Mouse (Mus musculus) embryonic stem cell, embryonic (primary cell): ENCODE data around the gene Zbtb7a.

Experiments
- CTCF ChIA-PET, 4 experiments: fragments of 300-600 bp in 2 of 4; fragments of 350-600 bp in 2 of 4; sonication (Branson Sonifier 250); formaldehyde crosslinking; loops; one replicate each; lab custom pipeline; 2022; ENCODE audit warnings: inconsistent platforms in 2 of 4; lab: Charles Lee
- POLR2A ChIA-PET, 4 experiments: fragments of 300-600 bp in 2 of 4; fragments of 350-600 bp in 2 of 4; sonication (Branson Sonifier 250); formaldehyde crosslinking; loops; one replicate each; lab custom pipeline; 2022; ENCODE audit warnings: antibody characterized with exemption in 4 of 4, inconsistent platforms in 1 of 4; lab: Charles Lee

Zbtb7a gene

DNA sequence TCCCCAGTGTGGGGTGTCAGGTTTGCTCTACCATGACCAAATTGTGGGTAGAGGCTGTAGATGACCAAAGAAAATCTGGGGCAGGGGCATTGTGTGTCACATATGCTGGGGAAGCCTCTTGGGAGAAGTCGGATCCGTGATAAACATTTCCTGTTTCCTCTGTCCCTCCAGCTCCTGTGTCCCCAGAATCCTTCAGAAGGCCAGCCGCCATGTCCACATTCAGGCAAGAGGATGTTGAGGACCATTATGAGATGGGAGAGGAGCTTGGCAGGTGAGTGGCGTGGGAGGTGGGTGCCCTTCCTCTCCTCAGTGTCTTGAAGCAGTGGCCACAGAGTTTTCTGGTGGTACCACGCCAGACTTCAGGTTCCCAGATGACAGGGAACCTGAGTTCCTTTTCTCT is 48.8 kb downstream of the Zbtb7a start, which contains the start of gene 4930442H23Rik:
Gene 4930442H23Rik (minus strand): TSS at position 45 of the 400 bp plus-strand sequence.
- POLR2A ChIA-PET, result interaction anchor here (0.5 to 3.0 kb wide), 19 partner anchors 8 to 772 kb away, joined by 3 to 30 read pairs (median 4); partner anchors contain the start of genes Pias4 (in 2 of the 4), Pip5k1c (in 2 of the 4), Eef2 (in 1 of the 4) and Gadd45b (in 1 of the 4)
- CTCF ChIA-PET, result interaction anchor here in 2 of 4 experiments (0.8 to 1.2 kb wide), 3 partner anchors 11 to 368 kb away, joined by 3 read pairs; no protein-coding TSS in a partner anchor

DNA sequence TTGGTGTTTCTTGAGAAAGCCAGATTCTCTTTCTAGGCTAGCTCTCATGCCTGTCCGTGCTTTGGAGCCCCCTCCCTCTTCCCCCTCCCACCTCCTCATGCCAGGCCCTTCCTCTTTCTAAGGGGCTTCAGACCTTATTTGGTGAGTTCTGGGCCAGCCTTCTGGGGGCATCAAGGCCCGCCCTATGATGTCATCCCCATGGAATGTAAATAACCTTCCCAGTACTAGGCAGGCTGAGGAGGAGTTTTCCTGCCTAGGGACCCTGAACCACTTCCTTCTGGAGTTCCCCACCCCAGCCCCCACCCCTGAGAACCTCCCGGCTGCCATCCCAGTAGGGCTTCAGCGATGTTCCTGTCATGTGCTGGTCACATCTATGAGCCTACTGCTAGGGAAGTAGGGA is 49.7 kb downstream of the Zbtb7a start:
- ChIA-PET CTCF (interaction anchor here in 2 of 4 experiments (0.8 to 1.0 kb wide), 3 partner anchors 9 to 367 kb away, joined by 3 to 6 read pairs (median 3); no protein-coding TSS in a partner anchor), POLR2A (interaction anchor here (0.7 to 3.0 kb wide), 15 partner anchors 8 to 254 kb away, joined by 3 to 30 read pairs (median 4); partner anchors contain the start of genes Eef2 (in 2 of the 4), Pias4 (in 2 of the 4), 4930404N11Rik (in 1 of the 4) and Gadd45b (in 1 of the 4))

DNA sequence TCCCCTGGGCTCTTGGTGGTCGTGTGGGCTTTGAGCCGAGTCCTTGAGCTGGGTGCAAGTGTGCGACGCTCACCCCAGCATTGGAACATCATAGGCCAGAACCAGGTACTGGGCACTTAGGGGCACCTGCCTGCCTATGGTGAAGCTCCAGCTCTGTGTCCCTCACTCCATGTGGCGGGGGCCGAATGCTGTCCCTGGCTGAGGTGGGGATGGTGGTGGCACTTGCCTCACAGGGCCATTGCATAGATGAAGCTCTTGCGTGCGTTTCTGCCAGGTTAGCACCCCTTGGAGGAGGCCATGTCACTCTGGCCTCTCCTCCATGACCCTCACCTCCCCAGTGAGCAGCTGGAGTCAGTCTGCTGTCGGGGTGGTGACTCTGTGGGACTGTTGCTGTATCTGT is 52.1 kb downstream of the Zbtb7a start:
- ChIA-PET POLR2A (interaction anchor here (0.5 to 3.0 kb wide), 13 partner anchors 9 to 172 kb away, joined by 3 to 24 read pairs (median 4); partner anchors contain the start of genes Eef2 (in 2 of the 4) and Gng7 (in 1 of the 4)), CTCF (interaction anchor here in 2 of 4 experiments (0.5 to 1.6 kb wide), 5 partner anchors 11 to 177 kb away, joined by 3 to 5 read pairs (median 3); partner anchors contain the start of gene Pip5k1c (in 1 of the 2))

DNA sequence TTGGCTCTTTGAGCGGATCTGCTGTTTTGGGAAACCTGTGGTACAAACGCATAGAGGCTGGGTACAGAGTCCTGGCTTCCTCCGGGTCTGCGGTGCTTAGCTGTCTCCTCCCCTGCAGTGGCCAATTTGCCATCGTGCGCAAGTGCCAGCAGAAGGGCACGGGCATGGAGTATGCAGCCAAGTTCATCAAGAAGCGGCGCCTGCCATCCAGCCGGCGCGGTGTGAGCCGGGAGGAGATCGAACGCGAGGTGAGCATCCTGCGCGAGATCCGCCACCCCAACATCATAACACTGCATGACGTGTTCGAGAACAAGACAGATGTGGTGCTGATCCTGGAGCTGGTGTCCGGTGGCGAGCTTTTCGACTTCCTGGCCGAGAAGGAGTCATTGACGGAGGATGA is 54.8 kb downstream of the Zbtb7a start:
- ChIA-PET POLR2A (interaction anchor here (0.6 to 7.2 kb wide), 15 partner anchors 11 to 344 kb away, joined by 3 to 189 read pairs (median 5); partner anchors contain the start of genes Eef2 (in 2 of the 4), Fzr1 (in 1 of the 4), Gng7 (in 1 of the 4) and Map2k2 (in 1 of the 4)), CTCF (interaction anchor here in 3 of 4 experiments (0.6 to 5.0 kb wide), 15 partner anchors 9 to 321 kb away, joined by 3 to 35 read pairs (median 3); partner anchors contain the start of genes Atcay (in 1 of the 3), Pip5k1c (in 1 of the 3), Sgta (in 1 of the 3) and Tjp3 (in 1 of the 3))

DNA sequence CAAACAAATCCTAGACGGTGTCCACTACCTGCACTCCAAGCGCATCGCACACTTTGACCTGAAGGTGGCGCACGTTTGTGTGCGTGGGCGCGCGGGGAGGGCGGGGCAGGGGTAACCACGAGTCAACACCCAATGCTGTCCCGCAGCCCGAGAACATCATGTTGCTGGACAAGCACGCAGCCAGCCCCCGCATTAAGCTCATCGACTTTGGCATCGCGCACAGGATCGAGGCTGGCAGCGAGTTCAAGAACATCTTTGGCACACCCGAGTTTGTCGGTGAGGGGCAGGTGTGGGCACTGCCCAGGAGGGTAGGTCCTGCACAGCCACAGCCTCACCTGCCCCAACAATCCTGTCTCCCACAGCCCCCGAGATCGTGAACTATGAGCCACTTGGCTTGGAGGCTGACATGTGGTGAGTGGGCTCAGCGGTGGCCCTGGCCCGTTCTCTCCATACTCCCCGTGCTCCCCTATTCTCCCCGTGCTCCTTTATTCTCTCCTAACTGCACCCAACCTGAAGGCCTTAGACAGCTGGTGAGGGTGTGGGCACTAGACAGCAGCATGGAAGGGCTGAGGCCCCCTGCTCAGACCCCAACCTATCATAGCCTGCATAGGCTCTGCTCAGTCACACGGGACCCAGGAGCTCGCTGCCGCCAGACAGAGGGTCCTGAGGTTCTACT is 55.4 kb downstream of the Zbtb7a start:
- ChIA-PET POLR2A (interaction anchor here (0.5 to 7.2 kb wide), 34 partner anchors 11 to 344 kb away, joined by 3 to 189 read pairs (median 3); partner anchors contain the start of genes Eef2 (in 2 of the 4), Gadd45b (in 2 of the 4), Cactin (in 1 of the 4) and Fzr1 (in 1 of the 4)), CTCF (interaction anchor here (0.6 to 5.0 kb wide), 29 partner anchors 9 to 320 kb away, joined by 3 to 35 read pairs (median 4); partner anchors contain the start of genes Atcay (in 1 of the 4), Pip5k1c (in 1 of the 4), Sgta (in 1 of the 4) and Tjp3 (in 1 of the 4))

DNA sequence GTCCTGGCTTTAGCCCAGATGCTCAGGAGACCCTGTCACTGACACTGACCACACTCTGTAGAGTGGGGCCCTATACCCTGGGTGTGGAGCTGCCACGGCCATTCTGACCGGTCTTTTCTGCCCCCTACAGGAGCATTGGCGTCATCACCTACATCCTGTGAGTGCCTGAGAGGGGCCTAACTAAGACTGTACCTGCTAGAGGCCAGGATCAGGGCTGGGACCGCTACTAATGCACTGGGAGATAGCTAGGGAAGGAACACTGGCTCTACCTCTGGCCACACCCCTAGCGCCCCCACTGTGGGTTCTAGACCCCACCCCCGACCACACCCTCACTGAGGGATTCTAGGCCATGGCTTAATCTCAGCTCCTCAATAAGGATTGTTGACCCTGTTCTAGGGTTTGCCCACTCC is 55.9 kb downstream of the Zbtb7a start:
- POLR2A ChIA-PET, result interaction anchor here (0.5 to 7.2 kb wide), 42 partner anchors 11 to 546 kb away, joined by 3 to 189 read pairs (median 3); partner anchors contain the start of genes Eef2 (in 3 of the 4), Gadd45b (in 2 of the 4), Map2k2 (in 2 of the 4) and Pip5k1c (in 2 of the 4)
- CTCF ChIA-PET, result interaction anchor here (0.5 to 5.0 kb wide), 36 partner anchors 10 to 324 kb away, joined by 3 to 35 read pairs (median 4); partner anchors contain the start of genes Atcay (in 1 of the 4), Hmg20b (in 1 of the 4), Pip5k1c (in 1 of the 4) and Sgta (in 1 of the 4)

DNA sequence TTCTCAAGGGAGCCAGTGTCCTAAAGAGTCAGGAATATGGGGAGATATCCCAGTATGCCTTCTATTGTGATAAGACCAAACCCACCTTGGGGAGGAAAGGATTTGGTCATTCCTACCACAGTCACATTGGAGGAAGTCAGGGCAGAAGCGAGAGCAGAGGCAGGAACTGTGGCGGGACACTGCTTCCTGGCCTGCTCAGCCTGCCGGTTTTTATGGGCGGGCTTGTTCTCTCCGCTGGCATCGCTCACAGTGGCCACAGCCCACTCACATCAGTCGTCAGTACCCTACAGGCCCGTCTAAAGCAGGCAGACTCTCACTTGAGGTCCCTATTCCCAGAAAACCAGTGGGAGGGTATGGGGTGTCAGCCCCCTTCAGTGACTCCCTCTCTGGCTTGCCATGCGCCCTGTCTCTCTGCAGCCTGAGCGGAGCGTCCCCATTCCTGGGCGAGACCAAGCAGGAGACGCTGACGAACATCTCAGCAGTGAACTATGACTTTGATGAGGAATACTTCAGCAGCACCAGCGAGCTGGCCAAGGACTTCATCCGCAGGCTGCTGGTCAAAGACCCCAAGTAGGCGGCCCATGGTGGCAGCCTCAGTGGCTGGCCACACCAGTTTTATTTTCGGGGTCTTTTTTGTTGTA is 56.4 kb downstream of the Zbtb7a start:
- POLR2A ChIA-PET, result interaction anchor here (0.5 to 7.2 kb wide), 77 partner anchors 7 to 622 kb away, joined by 3 to 189 read pairs (median 4); partner anchors contain the start of genes Eef2 (in 4 of the 4), Map2k2 (in 3 of the 4), 4930442H23Rik (in 2 of the 4) and Dapk3 (in 2 of the 4)
- CTCF ChIA-PET, result interaction anchor here (0.5 to 5.0 kb wide), 50 partner anchors 10 to 333 kb away, joined by 3 to 35 read pairs (median 4); partner anchors contain the start of genes Pip5k1c (in 2 of the 4), Eef2 (in 1 of the 4), Gna15 (in 1 of the 4) and Gng7 (in 1 of the 4)

DNA sequence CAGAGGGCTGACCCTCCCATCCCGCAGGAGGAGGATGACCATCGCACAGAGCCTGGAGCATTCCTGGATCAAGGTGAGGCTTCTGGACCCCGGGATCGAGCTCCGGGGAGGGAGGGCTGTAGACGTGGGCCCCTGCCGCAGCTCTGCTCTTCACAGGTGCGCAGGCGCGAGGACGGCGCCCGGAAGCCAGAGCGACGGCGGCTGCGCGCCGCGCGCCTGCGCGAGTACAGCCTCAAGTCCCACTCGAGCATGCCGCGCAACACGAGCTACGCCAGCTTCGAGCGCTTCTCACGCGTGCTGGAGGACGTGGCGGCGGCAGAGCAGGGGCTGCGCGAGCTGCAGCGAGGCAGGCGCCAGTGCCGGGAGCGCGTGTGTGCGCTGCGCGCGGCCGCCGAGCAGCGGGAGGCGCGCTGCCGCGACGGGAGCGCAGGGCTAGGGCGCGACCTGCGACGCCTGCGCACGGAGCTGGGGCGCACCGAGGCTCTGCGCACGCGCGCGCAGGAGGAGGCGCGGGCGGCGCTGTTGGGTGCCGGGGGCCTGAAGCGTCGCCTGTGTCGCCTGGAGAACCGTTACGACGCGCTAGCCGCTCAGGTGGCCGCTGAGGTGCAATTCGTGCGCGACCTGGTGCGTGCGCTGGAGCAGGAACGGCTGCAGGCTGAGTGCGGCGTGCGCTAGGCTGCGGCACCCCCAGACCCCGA is 57.4 kb downstream of the Zbtb7a start:
- ChIA-PET POLR2A (interaction anchor here (0.6 to 7.2 kb wide), 97 partner anchors 8 to 623 kb away, joined by 3 to 189 read pairs (median 4); partner anchors contain the start of genes Eef2 (in 4 of the 4), Map2k2 (in 3 of the 4), Slc39a3 (in 3 of the 4) and 4930442H23Rik (in 2 of the 4)), CTCF (interaction anchor here (0.5 to 5.0 kb wide), 53 partner anchors 13 to 946 kb away, joined by 3 to 35 read pairs (median 5); partner anchors contain the start of genes Gna15 (in 2 of the 4), Pip5k1c (in 2 of the 4), Atcay (in 1 of the 4) and Celf5 (in 1 of the 4))

DNA sequence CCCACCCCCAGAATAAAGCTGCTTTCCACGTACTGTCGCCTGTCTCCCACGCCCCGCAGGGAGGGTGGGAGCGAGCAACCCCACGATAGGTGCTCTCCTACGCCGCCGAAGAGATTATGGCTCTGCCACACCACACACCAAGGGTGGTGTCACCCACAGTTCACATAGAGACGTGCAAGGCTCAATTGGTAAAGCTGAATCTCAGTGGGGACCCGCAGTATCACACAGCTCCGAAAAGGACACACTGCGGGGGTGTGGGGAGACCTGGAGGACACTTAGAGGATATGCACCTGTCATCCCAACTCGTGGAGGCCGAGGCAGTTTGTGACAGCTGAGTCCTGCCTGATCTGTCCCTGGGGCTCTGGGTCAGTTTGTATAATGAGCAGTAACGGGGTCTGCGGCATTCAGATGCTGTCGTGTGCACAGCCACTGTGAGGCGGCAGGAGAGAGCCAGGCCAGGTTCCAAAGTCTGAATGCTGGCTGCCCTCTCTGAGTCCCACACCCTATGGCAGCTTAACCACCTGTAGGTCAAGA is 58.0 kb downstream of the Zbtb7a start:
- ChIA-PET POLR2A (interaction anchor here (0.6 to 7.2 kb wide), 86 partner anchors 9 to 517 kb away, joined by 3 to 189 read pairs (median 4); partner anchors contain the start of genes Eef2 (in 4 of the 4), Sgta (in 3 of the 4), 4930442H23Rik (in 2 of the 4) and Cactin (in 2 of the 4)), CTCF (interaction anchor here (0.6 to 5.0 kb wide), 49 partner anchors 10 to 947 kb away, joined by 3 to 35 read pairs (median 5); partner anchors contain the start of genes Pip5k1c (in 2 of the 4), Atcay (in 1 of the 4), Celf5 (in 1 of the 4) and Eef2 (in 1 of the 4))

DNA sequence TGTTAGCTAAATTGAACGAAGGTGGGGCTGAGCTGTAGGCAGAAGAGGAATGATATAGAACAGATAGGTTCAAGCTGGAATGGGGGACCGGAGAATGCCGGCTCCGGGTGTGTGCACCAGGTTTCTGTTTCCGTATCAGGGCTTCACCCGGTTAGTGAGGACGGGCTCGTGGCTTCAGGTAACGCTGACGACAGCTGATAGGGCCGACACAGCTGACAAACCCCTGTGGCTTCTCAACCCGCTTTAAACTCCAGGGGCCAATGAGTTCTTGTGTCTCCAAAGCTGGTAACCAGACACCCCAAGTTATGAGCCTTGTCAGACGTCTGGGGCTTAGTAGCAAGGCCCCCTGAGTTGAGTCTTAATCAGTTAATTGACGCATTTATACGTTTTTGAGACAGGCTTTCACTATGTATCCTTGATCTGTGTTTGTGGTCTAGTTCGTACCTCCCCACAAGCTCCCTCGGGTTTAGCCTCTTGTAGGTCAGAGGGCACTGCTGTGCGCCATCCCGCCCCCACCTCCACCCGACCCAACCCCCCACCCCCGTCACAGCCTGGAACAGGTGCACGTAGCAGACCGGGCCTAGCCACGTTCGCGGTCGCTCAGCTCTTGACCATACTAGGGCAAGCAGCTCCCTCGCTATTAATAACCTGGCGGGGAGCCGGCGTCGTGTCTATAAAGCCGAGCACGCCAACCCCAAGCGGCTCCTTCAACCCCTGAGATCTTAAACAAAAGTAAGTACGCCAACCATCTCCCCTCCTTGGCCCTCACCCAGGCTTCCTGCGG is 59.2 kb downstream of the Zbtb7a start:
- ChIA-PET POLR2A (interaction anchor here (0.5 to 7.2 kb wide), 50 partner anchors 8 to 529 kb away, joined by 3 to 189 read pairs (median 4); partner anchors contain the start of genes Eef2 (in 3 of the 4), Pip5k1c (in 3 of the 4), 4930442H23Rik (in 2 of the 4) and Dapk3 (in 2 of the 4)), CTCF (interaction anchor here (0.6 to 5.0 kb wide), 30 partner anchors 9 to 356 kb away, joined by 3 to 35 read pairs (median 5); partner anchors contain the start of genes Pip5k1c (in 2 of the 4), Atcay (in 1 of the 4), Celf5 (in 1 of the 4) and Tjp3 (in 1 of the 4))

DNA sequence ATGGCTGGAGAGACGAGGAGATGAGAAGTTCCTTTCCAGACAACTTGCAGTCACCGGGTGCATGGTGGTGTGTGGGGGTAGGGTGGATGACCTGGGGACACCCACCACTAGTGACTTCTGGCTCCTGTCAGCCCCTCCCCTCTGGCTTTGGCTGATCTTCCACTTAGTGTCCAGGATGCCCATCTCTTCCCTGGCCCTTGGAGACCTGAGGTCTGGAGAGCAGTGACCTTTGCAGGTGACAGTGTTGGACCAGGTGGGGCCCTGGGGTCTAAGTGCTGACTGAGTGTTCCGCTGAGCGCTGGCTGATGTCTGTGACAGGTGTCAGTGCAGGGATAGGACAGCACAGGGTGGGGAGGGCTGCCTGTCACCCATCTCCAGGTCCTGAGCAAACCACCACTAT is 60.3 kb downstream of the Zbtb7a start:
- CTCF ChIA-PET, result interaction anchor here in 3 of 4 experiments (0.6 to 2.0 kb wide), 4 partner anchors 8 to 255 kb away, joined by 3 to 7 read pairs (median 4); no protein-coding TSS in a partner anchor
- POLR2A ChIA-PET, result interaction anchor here in 3 of 4 experiments (0.9 to 7.2 kb wide), 12 partner anchors 8 to 266 kb away, joined by 3 to 189 read pairs (median 4); partner anchors contain the start of genes Eef2 (in 3 of the 3), Gadd45b (in 1 of the 3) and Pip5k1c (in 1 of the 3)

DNA sequence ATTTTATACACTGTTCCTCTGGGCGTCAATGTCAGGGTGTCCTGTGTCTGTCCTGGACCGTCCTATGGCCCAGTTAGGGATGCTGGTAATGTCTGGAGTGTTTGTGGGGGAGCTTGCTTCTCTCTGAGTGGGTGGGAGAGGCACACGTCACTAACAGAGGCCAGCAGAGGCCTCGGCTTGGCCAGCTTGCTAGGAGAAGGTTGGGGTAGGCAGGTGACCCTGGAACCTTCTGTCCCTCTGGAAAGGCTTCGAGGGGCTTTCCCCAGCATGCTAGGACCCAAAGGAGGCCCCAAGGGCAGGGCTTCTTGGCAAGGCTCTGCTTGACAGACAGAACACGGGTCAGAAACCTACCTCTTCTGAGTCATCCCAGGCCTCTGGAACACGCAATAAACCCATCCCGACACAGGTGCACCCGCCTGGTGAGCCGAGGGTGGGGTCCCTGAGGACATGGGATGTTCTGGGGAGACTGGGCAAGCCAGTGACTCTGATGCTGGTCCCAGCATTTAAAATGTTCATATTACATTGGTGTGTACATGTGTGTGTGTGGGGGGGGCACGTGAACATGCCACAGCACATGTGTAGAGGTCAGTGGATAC is 61.5 kb downstream of the Zbtb7a start:
- CTCF ChIA-PET, result interaction anchor here in 2 of 4 experiments (0.6 to 1.1 kb wide), 6 partner anchors 48 to 254 kb away, joined by 3 to 5 read pairs (median 4); partner anchors contain the start of gene Pip5k1c (in 1 of the 2)
- POLR2A ChIA-PET, result interaction anchor here in 3 of 4 experiments (0.6 to 2.1 kb wide), 8 partner anchors 21 to 170 kb away, joined by 3 to 11 read pairs (median 4); partner anchors contain the start of genes 4930404N11Rik (in 1 of the 3) and Eef2 (in 1 of the 3)

DNA sequence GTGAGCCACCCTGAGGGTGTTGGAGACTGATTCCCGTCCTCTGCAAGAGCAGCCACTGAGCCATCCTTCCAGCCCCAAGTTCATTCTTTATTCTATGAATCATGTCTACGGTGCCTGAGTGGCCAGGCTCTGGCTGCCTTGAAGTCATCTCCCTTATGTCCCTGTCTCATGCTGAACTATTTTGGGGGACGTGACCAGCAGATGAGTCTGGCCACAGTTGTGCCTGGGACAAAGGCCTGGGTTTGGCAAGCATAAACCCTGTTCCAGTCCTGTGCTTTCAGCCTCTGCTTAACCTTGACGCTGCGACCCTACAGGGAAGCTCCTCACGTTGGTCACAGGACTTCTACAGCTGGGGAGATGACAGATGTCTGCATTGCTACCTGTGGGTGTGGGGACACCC is 62.3 kb downstream of the Zbtb7a start:
- ChIA-PET POLR2A (interaction anchor here in 1 of 4 experiments (1.4 to 2.1 kb wide), 2 partner anchors 22 to 169 kb away, joined by 4 to 9 read pairs; partner anchors contain the start of gene Eef2), CTCF (interaction anchor here in 2 of 4 experiments (0.6 to 0.7 kb wide), 2 partner anchors 69 to 141 kb away, joined by 3 read pairs; no protein-coding TSS in a partner anchor)
